Mouse (Mus musculus): ENCODE results near the gene Tspan4. TPM values are rescaled to one million over a fixed set of nuclear protein-coding genes. Genes with fewer than 3 reads are reported as not detected.

Gene Tspan4
- total and polyA plus RNA-seq, 3 experiments, result 13.5 to 28.7 (median 15.3) TPM

DNA sequence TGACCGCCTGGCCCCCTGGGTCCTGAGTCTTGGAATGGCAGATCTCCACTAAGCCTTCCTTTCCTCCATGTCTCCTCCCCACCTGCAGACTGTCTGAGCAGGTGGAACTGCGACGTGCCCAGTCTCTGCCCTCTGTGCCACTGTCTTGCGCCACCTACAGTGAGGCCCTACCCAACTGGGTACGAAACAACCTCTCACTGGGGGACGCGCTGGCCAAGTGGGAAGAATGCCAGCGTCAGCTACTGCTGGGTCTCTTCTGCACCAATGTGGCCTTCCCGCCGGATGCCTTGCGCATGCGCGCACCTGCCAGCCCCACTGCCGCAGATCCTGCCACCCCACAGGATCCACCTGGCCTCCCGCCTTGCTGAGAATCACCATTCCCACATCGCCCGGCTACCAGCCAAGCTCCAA, 15.7 kb upstream of the Tspan4 start:
- peaks cover 48% of the 10 kb centered on the region for H3K36me3 ChIP-seq (replicated peaks)
- H3K9me3 ChIP-seq (replicated peaks), result no peaks in the 10 kb centered on the region
- H3K27me3 ChIP-seq (ENCODE audit: insufficient read depth, low read length), result peaks cover 36% of the 10 kb centered on the region
- TF ChIP-seq TAL1 (conservative IDR thresholded peaks at IDR 0.05; ENCODE audit: low read depth, low read length), result no peak
- no peak for TF ChIP-seq GATA1 (IDR thresholded peaks at IDR 0.05; ENCODE audit: borderline replicate concordance, low read length)
- TF ChIP-seq GATA2 (IDR thresholded peaks at IDR 0.05; ENCODE audit: borderline replicate concordance, low read depth, low read length), result no peak
- TF ChIP-seq POLR2AphosphoS5 (IDR thresholded peaks at IDR 0.05; ENCODE audit: insufficient replicate concordance, low read depth, low read length), result no peak
- no peak for TF ChIP-seq CTCF (IDR thresholded peaks at IDR 0.05; ENCODE audit: low read depth, low read length)
- no peak for ATAC-seq (ENCODE audit: extremely low read depth, insufficient number of reproducible peaks, low FRiP score, poor library complexity, severe bottlenecking)
- no peak overlapping the region for H3K4me3 ChIP-seq (ENCODE audit: low read depth, low read length)
- peaks cover 49% of the 10 kb centered on the region for H3K4me1 ChIP-seq (ENCODE audit: insufficient read depth, low read depth, low read length)
- no peak for DNase-seq (ENCODE audit: low spot score)

DNA sequence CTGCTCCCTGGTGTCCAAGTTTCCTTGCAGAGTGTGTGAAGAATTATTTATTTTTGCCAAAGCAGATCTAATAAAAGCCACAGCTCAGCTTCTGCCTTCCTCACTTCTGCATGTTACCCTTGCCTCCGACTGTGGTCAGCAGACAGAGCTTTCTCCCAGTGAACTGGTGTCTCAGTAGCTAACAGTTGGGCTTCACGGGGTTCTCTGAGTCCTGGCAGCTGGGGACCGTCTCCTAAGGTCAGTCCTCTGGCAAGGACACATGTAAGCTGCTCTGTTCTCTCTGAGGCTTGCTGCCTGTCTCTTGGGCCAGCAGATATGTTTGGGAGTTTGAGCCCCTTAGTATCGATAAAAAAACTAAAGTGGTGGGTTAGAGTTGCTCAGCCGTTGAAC, 15.0 kb upstream of the Tspan4 start:
- DNase-seq (ENCODE audit: low spot score), result no peak
- H3K4me3 ChIP-seq (ENCODE audit: low read depth, low read length), result no peak overlapping the region
- H3K4me1 ChIP-seq (ENCODE audit: insufficient read depth, low read depth, low read length), result peaks cover 50% of the 10 kb centered on the region
- TF ChIP-seq CTCF (IDR thresholded peaks at IDR 0.05; ENCODE audit: low read depth, low read length) (no peak), GATA1 (IDR thresholded peaks at IDR 0.05; ENCODE audit: borderline replicate concordance, low read length) (no peak), TAL1 (conservative IDR thresholded peaks at IDR 0.05; ENCODE audit: low read depth, low read length) (no peak), GATA2 (IDR thresholded peaks at IDR 0.05; ENCODE audit: borderline replicate concordance, low read depth, low read length) (no peak), POLR2AphosphoS5 (IDR thresholded peaks at IDR 0.05; ENCODE audit: insufficient replicate concordance, low read depth, low read length) (no peak)
- no peak for ATAC-seq (ENCODE audit: extremely low read depth, insufficient number of reproducible peaks, low FRiP score, poor library complexity, severe bottlenecking)
- peaks cover 43% of the 10 kb centered on the region for H3K27me3 ChIP-seq (ENCODE audit: insufficient read depth, low read length)
- H3K9me3 ChIP-seq (replicated peaks), result no peaks in the 10 kb centered on the region
- H3K36me3 ChIP-seq (replicated peaks), result peaks cover 48% of the 10 kb centered on the region

DNA sequence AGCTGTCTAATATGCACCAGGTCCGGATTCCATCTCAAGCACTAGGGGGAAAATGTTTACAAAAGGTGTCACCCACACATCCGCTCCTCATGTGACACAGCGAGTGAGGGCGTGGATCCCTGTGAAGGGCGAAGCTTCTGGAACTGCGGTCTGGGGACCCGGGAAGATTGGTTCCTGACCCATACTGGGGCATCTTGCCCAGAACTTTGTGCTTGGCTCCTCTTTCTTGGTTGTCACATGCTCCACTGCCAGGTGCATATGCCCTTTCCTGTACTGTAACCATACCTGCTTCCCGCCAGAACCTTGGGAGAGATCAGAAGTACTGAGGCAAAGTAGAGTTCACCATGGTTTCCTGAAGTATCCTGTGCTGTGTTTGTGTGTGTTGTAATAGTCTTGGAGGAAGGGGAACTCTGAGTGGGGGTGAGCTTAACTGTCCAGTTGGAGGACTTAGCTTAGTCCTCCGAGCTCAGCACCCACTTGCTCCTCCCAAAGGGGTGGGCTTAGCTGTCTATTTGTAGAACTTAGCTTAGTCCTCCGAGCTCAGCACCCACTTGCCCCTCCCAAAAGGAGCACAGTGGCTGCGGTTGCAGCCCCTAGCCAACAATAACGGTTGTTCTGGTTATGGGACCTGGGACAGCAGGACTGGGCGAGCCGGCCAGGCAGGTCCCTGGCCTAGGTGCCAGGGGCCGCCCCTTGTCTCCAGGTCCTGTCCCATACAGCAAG, 14.5 kb upstream of the Tspan4 start, which contains the start of gene Cracr2b:
Cracr2b (plus strand) TSS at position 704 of the 723 bp plus-strand sequence.
- no peaks in the 10 kb centered on the region for H3K9me3 ChIP-seq (replicated peaks)
- H3K36me3 ChIP-seq (replicated peaks), result peaks cover 48% of the 10 kb centered on the region
- no peak within 1 kb of the TSS for H3K4me3 ChIP-seq (ENCODE audit: low read depth, low read length)
- no peak for TF ChIP-seq TAL1 (conservative IDR thresholded peaks at IDR 0.05; ENCODE audit: low read depth, low read length)
- no peak for TF ChIP-seq CTCF (IDR thresholded peaks at IDR 0.05; ENCODE audit: low read depth, low read length)
- no peak for TF ChIP-seq GATA2 (IDR thresholded peaks at IDR 0.05; ENCODE audit: borderline replicate concordance, low read depth, low read length)
- no peak for TF ChIP-seq GATA1 (IDR thresholded peaks at IDR 0.05; ENCODE audit: borderline replicate concordance, low read length)
- no peak for TF ChIP-seq POLR2AphosphoS5 (IDR thresholded peaks at IDR 0.05; ENCODE audit: insufficient replicate concordance, low read depth, low read length)
- DNase-seq (ENCODE audit: low spot score) (no peak), ATAC-seq (ENCODE audit: extremely low read depth, insufficient number of reproducible peaks, low FRiP score, poor library complexity, severe bottlenecking) (no peak)
- peaks cover 47% of the 10 kb centered on the region for H3K27me3 ChIP-seq (ENCODE audit: insufficient read depth, low read length)
- H3K4me1 ChIP-seq (ENCODE audit: insufficient read depth, low read depth, low read length), result peaks cover 51% of the 10 kb centered on the region

DNA sequence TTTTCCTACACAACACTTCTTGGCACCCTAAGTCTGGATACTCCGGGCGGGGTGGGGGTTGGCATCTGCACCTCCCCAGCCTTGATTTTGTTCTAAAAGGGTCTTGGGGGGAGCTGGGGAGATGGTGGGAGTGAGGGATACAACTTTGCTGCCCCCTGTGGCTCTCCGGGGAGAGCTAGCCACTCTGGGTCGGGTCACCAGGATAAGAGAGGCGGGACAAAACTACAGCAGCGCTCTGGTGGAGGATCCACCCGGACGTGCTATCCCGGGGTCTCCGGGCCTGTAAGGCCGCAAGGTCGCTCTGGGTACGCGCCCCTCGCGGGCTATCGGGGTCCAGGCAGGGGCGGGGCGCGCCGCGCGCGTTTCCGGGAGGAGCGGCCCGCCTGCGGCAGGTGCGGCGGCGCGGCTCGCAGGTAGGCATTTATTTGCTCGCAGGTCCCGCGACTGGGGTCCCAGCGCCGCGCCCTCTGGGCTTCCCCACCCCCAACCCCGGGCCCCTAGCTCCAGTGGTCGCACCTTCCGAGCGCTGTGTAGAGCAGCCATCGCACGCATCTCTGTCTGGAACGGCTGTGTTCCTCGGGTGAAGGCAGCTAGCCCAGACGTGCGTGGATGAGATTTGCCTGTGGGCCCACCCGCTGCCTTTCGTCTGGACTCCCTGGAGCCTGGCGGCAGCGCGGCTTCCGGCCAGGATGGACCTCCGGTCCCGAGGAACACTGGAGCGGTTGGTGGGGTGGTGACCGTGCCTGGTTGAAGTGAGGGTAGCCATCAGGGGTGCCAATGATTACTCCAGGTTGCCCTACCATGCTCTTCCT, 13.3 kb upstream of the Tspan4 start:
- H3K9me3 ChIP-seq (replicated peaks), result no peaks in the 10 kb centered on the region
- peaks cover 50% of the 10 kb centered on the region for H3K27me3 ChIP-seq (ENCODE audit: insufficient read depth, low read length)
- H3K36me3 ChIP-seq (replicated peaks), result peaks cover 44% of the 10 kb centered on the region
- H3K4me3 ChIP-seq (ENCODE audit: low read depth, low read length), result no peak overlapping the region
- TF ChIP-seq GATA2 (IDR thresholded peaks at IDR 0.05; ENCODE audit: borderline replicate concordance, low read depth, low read length), result no peak
- peaks cover 50% of the 10 kb centered on the region for H3K4me1 ChIP-seq (ENCODE audit: insufficient read depth, low read depth, low read length)
- DNase-seq (ENCODE audit: low spot score), result no peak
- ATAC-seq (ENCODE audit: extremely low read depth, insufficient number of reproducible peaks, low FRiP score, poor library complexity, severe bottlenecking), result no peak

DNA sequence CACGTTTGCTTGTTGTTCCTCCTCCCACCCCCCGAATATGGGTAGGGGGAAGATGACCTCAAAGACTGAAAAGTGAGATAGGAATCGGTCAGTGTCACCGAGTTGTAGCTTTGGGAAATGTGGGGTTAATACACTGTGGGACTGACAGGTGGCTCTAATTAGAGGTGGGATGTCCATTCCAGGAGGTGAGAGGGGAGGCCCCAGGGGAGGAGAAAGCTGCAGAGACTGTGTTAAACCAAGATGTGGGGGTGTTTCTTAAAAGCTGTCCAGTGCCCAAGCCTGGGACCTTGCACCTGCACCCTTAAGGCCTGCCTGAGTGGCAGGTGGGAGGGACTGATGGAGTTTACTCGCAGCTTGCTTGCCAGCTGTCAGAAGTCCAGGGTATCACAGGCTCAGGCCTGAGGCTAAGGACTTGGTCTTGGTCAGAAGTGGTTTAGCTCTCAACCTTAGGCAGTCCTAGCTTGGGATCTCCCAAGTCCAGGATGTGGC, 12.7 kb upstream of the Tspan4 start:
- ATAC-seq (ENCODE audit: extremely low read depth, insufficient number of reproducible peaks, low FRiP score, poor library complexity, severe bottlenecking) (no peak), DNase-seq (ENCODE audit: low spot score) (no peak)
- H3K27me3 ChIP-seq (ENCODE audit: insufficient read depth, low read length), result peaks cover 50% of the 10 kb centered on the region
- peaks cover 49% of the 10 kb centered on the region for H3K4me1 ChIP-seq (ENCODE audit: insufficient read depth, low read depth, low read length)
- peaks cover 38% of the 10 kb centered on the region for H3K36me3 ChIP-seq (replicated peaks)
- TF ChIP-seq TAL1 (conservative IDR thresholded peaks at IDR 0.05; ENCODE audit: low read depth, low read length) (no peak), POLR2AphosphoS5 (IDR thresholded peaks at IDR 0.05; ENCODE audit: insufficient replicate concordance, low read depth, low read length) (no peak), GATA2 (IDR thresholded peaks at IDR 0.05; ENCODE audit: borderline replicate concordance, low read depth, low read length) (no peak), CTCF (IDR thresholded peaks at IDR 0.05; ENCODE audit: low read depth, low read length) (no peak), GATA1 (IDR thresholded peaks at IDR 0.05; ENCODE audit: borderline replicate concordance, low read length) (no peak)
- H3K9me3 ChIP-seq (replicated peaks), result no peaks in the 10 kb centered on the region
- no peak overlapping the region for H3K4me3 ChIP-seq (ENCODE audit: low read depth, low read length)
